Mouse (Mus musculus) left cerebral cortex, postnatal 14 days (tissue): Measurements from ENCODE around the gene Scgn. TPM values are rescaled to one million over a fixed set of nuclear protein-coding genes. Genes with fewer than 3 reads are reported as not detected.

Source experiments
- DNase-seq, 2 experiments: peaks; one replicate each; pipeline ENCODE4 v3.0.0; 2021 to 2022; ENCODE audit warnings: low spot score in 2 of 2, mixed read lengths in 1 of 2
- intact Hi-C: fragments of 180-260 bp; cut with DNase I; formaldehyde crosslinking; loops from one replicate; pipeline ENCODE4 v1.15.1; 2025
- long read RNA-seq, 2 experiments: library from polyadenylated mRNA; stranded (forward); transcript quantifications; one replicate each; pipeline ENCODE4 v2.0.0; 2021
- total RNA-seq, 2 experiments: library from RNA; stranded (reverse); gene quantifications; 2 replicates each; pipeline ENCODE4 v1.2.3; 2021

Gene Scgn
- total RNA-seq: under 1 TPM; 0.32 to 0.42 TPM
- long read RNA-seq, experiment 1: 0 reads
- long read RNA-seq, experiment 2: 0 reads

DNA sequence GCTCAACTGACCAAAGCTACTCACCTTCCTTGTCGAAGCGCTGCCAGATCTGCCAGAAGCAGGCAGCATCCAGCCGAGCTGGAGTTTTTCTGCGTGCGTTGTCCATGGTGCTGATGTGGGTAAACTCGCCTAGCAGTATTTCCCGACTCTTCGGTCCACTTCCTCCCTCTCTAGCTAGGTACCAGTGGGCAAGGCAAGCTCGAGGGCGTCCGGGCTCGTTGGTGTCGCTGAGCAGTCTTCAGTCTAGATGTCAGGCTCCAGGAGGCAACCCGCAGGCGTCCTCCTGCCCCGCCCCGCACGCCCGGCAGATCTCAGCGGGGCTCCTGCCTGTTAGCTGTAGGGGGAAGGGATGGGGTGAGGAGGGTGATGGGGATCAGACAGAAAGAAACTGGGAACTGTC lies at the start of gene Scgn:
TSS of gene Scgn (minus strand) at position 287 of the 400 bp plus-strand sequence.
- DNase-seq: peak in 1 of 2 experiments; percentile 37
- intact Hi-C loops: no loop called here

GRCm38 (mm10) chr13:24040221-24040620 lies 49.2 kb upstream of the Scgn start:
- intact Hi-C loops: no loop called here
- no peak for DNase-seq

DNA sequence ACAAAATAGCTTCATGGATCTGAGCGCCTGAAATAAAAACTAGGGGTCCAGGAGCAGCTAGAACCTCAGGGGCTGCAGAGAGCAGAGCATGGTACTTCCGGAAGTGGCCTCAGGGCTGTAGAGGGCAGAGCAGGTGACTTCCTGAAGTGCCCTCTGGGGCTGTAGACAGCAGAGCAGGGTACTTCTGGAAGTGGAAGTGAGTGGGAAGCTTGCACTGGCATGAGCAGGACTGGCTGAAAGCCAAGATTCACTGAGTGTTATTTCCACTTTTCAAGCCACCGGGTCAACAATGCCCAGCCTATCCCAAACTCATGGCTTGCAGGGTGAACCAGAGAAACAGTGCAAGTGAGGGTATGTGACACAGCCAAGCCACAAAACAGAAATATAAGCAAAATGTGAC lies 46.5 kb upstream of the Scgn start:
- DNase-seq: peak; percentile 16 to 19
- intact Hi-C loops: no loop called here

- no peak for DNase-seq
- intact Hi-C loops: no loop called here
These were observed 45.1 kb upstream of the Scgn start for GRCm38 (mm10) chr13:24036150-24036549.

DNA sequence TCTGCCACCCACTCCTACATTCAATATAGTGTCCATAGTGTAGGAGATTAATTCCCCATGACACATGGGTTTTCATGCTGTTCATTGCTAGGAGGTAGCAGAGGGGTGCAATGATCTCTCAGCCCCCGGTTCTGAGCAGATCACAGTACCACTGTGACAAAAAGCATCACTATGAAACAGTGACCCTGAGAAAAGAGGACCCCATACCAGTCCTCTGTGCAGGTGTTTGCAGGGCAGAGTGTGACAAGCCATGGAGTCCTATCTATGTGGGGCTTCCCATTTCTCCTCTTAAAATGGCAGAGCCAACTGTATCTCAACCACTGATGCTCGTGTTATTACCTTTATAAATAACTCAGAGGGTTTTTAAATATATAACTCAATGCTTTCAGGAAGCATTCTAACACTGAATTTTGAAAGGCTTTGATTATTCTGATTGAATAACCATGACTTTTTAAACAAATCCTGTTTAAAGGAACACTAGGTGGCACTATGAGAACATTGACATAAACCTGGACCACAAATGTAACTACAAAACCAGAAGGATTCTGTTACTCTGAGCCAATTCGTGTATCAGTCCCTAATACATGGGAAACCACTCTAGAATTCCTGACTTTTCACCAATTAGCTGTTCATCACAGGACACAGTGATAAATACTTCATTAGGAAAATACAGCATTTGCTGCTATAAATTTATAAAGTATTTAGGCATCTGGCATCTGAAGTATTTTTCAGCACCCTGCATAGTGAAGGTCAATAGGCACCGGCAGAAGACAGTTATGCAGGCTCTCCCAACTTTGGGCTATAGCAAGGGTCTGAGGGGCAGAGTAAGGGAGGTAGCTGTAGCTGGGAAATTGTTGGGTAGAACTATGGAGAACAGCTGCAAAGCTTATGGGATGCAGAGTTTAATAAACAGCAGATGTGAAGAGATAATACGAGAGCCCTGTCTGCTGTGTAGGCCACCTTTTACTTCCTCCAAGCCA lies 36.5 kb upstream of the Scgn start:
- DNase-seq: peak in 1 of 2 experiments; percentile 55

DNA sequence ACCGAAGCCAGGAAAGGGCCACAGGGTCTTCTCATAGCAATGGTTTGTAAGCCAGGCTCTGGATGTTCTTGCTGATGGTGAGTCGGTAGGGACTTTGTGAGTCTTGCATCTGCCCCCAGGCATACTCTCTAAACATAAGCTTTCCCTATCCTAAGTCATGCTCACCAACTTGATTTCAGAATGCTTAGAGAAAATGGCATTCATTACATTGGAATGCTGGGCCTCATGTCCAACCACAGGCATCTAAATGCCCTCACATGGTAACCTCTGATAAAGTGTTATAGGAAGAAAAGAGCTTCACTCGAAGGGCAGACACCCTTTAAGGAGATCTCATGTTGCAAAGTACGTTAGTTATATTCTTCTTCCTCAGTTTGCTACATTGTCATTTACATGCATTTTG lies 27.5 kb upstream of the Scgn start:
- intact Hi-C loops: no loop called here
- DNase-seq: no peak

More for the DNA sequence above, 36.5 kb upstream of the Scgn start:
- intact Hi-C loops: loop anchor here (5.0 kb wide), 1 partner anchor 255 kb away; the partner anchor contains the start of gene Carmil1

DNA sequence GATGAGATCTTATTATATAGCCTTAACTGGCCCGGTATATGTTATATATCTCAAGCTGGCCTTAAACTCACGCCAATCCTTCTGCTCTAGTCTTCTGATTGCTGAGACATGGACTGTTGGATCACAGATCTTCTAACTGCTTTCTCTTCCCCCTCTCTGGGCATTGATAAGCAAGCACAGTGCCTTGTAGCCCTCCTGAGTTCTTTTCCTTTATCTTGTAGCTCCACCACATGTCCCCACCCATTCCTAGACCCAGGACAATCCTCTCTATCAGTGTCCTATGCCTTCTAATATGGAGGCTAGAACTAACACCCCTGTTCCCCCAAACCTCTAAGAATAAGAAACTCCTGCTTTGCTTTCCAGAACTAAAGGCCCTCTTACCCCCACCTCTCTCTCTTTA lies 14.5 kb upstream of the Scgn start:
- intact Hi-C loops: loop anchor here (10.0 kb wide), 1 partner anchor 171 kb away; the partner anchor contains the start of gene Slc17a3
- DNase-seq: no peak

DNA sequence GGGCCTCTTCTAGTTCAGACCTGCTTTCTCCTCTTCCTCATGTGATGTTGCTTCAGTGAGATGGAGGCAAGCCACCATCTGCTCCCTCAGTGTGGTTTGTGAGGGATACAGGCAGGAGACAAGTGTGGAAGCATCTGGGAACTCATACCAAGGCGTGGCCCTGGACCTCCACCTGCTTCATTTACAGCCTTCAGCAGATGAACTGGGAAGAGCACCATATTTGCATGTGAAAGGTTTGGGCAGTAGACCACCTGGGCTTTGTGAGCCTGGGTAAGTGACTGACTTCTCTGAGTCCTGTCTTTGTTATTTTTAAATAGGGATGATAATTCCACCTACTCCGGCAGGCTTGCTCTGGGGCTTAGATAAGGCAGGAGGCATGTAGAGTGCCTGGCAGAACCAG lies 10.8 kb upstream of the Scgn start:
- intact Hi-C loops: loop anchor here (10.0 kb wide), 1 partner anchor 167 kb away; the partner anchor contains the start of gene Slc17a3
- no peak for DNase-seq

GRCm38 (mm10) chr13:24001081-24001480 lies 10.1 kb upstream of the Scgn start:
- intact Hi-C loops: loop anchor here (10.0 kb wide), 1 partner anchor 166 kb away; the partner anchor contains the start of gene Slc17a3
- no peak for DNase-seq

- no peak for DNase-seq
- intact Hi-C loops: no loop called here
These were observed 7.8 kb upstream of the Scgn start for GRCm38 (mm10) chr13:23998826-23999225.

GRCm38 (mm10) chr13:23994756-23995155 lies 3.7 kb upstream of the Scgn start:
- intact Hi-C loops: no loop called here
- no peak for DNase-seq

GRCm38 (mm10) chr13:23994024-23994423 lies 3.0 kb upstream of the Scgn start:
- intact Hi-C loops: no loop called here
- no peak for DNase-seq

- no peak for DNase-seq
- intact Hi-C loops: no loop called here
These were observed 563 bp downstream of the Scgn start for GRCm38 (mm10) chr13:23990451-23990850.

DNA sequence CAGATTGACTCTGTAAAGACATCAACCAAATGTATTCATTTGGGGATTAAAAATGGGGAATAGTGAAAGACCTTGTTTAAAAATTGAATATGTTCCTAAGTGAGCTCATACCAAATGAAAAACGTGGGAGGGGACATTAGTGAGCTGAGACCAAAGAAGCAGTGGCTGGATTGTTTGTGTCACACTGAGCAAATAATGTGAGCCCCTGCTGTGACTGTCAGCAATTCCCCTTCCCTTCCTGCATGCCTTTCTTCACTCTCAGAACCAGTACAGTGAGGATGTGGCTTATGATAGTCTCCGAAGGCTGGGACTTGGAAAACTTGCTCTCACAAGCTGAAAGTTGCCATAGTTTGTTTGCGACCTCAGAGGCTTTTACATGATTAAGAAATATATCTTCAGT lies 5.9 kb downstream of the Scgn start:
- intact Hi-C loops: no loop called here
- no peak for DNase-seq

DNA sequence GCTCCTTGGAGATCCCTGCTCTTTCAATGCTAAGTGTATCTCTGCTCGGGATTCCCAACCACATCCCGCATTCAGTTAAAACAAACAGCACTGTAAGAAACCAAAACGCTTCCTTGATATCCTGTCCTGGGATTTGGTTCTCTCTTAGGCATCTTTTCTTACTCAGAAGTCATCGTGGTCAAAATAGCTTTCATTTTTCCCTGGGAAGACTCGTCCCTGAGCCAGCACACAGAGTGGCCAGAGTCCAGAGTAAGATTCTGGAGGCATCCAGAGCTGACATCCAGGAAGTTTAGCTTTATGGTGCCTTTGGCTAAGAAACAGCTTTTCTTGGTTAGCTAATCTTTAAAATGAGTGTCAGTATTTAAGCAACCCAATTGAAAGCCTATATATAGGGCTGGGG lies 18.7 kb downstream of the Scgn start:
- intact Hi-C loops: no loop called here

DNA sequence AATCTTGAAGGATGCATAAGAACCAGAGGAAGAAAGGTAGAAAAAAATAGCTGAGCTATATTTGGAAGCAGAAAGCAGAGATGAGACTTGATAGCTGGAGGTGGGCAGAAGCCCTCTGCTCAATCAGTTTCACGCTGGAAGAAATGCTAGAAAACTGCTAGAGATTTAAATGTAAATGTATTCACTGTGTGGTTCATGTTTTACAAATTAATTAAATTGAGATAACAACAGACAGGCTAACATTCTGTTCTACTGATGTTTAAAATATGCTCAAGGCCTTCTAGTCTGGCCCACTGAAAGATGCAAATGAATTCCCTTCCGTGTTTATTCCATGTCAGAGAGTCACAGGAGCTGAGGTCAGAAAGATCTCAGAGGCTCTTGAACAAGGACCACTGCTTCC lies 19.1 kb downstream of the Scgn start:
- intact Hi-C loops: no loop called here
- peak in 1 of 2 experiments; percentile 8 for DNase-seq

More for the DNA sequence above, 18.7 kb downstream of the Scgn start:
- no peak for DNase-seq

GRCm38 (mm10) chr13:23964909-23965308 lies 26.1 kb downstream of the Scgn start:
- DNase-seq: no peak
- intact Hi-C loops: no loop called here

GRCm38 (mm10) chr13:23959776-23960175 lies 31.2 kb downstream of the Scgn start:
- intact Hi-C loops: no loop called here
- DNase-seq: no peak

DNA sequence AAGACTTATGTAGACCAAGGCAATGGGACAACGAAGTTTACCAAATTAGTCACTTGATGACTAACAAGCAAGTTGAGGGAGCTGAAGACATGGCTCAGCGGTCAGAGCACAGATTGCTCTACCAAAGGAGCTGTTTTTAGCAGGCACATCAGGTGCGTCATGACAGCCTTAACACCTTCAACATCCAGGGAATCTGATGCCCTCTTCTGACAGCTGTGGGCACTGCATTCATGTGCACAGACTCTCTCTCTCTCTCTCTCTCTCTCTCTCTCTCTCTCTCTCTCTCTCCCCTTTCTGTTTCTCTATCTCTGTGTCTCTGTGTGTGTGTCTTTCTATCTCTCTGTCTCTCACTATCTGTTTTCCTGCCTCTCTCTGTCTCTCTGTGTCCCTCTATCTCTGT lies 40.1 kb downstream of the Scgn start:
- peak in 1 of 2 experiments; percentile 9 for DNase-seq

DNA sequence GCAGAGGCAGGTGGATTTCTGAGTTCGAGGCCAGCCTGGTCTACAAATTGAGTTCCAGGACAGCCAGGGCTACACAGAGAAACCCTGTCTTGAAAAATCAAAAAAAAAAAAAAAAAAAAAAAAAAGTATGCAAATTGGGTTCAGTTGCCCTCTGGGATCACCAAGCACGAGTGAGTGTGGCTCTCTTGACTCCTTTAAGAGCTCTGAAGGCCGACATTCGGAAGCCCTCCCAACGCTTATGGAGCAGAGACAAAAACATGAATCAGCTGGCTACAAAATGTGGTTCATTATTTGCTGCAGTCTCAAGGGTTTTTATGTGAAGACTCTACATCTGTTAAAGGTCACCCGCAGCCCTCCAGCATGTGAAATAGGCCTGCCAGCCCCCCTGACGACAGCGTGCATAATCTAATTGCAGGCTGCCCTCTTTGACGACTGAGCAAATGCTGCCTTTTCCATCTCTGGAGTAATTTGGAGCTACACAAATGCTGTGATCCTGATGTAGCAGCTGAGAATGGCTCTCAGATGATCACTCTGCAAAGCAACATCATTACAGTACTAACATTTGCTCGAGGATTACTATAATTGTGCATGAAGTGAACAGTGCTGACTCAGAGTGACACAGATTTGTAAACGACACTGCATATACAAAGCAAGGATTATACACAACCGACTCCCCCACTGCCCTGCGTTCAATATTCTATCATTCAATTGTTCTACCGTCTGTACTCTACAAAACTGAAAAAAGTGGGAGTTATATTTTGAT lies 41.3 kb downstream of the Scgn start:
- intact Hi-C loops: loop anchor here (5.0 kb wide), 1 partner anchor 117 kb away; no protein-coding TSS in a partner anchor
- DNase-seq: peak in 1 of 2 experiments; percentile 14

More for the DNA sequence above, 40.1 kb downstream of the Scgn start:
- intact Hi-C loops: loop anchor here (5.0 kb wide), 1 partner anchor 119 kb away; no protein-coding TSS in a partner anchor
